Mouse (Mus musculus): Measurements from ENCODE around the gene Kctd20. TPM values are rescaled to one million over a fixed set of nuclear protein-coding genes. Genes with fewer than 3 reads are reported as not detected.

Kctd20 gene
- polyA plus RNA-seq, 1 experiment from 2014 or later: 83.7 TPM

Other genes starting within 250 kb of the Kctd20 start
- gene AC170998.1, start 225.9 kb upstream of the Kctd20 start, polyA plus RNA-seq (2014; fragmentation: Nextera tagmentation; extraction: Ambion mirVana): 2.7 and 3.3 TPM in 2 replicates
- 31.5 and 44.6 TPM in 2 replicates for gene Mapk13, start 182.7 kb upstream of the Kctd20 start, polyA plus RNA-seq (2014; fragmentation: Nextera tagmentation; extraction: Ambion mirVana)
- 10.2 and 16.2 TPM in 2 replicates for gene Brpf3, start 150.9 kb upstream of the Kctd20 start, polyA plus RNA-seq (2014; fragmentation: Nextera tagmentation; extraction: Ambion mirVana)
- not detected in 2 replicates for gene Pnpla1, start 93.5 kb upstream of the Kctd20 start, polyA plus RNA-seq (2014; fragmentation: Nextera tagmentation; extraction: Ambion mirVana)
- gene 4930539E08Rik, start 36.6 kb upstream of the Kctd20 start, polyA plus RNA-seq (2014; fragmentation: Nextera tagmentation; extraction: Ambion mirVana): 0.46 and 0.62 TPM in 2 replicates
- 0.28 TPM in 1 of 2 replicates, not detected in the other for gene Pxt1, start 8.1 kb upstream of the Kctd20 start, polyA plus RNA-seq (2014; fragmentation: Nextera tagmentation; extraction: Ambion mirVana)
- gene Stk38, start 56.0 kb downstream of the Kctd20 start, polyA plus RNA-seq (2014; fragmentation: Nextera tagmentation; extraction: Ambion mirVana): 65.5 and 101 TPM in 2 replicates
- gene Srsf3, start 80.7 kb downstream of the Kctd20 start, polyA plus RNA-seq (2014; fragmentation: Nextera tagmentation; extraction: Ambion mirVana): 691 and 760 TPM in 2 replicates
- 37.4 and 45.6 TPM in 2 replicates for gene Cdkn1a, start 139.0 kb downstream of the Kctd20 start, polyA plus RNA-seq (2014; fragmentation: Nextera tagmentation; extraction: Ambion mirVana)
- gene Rab44, start 162.2 kb downstream of the Kctd20 start, polyA plus RNA-seq (2014; fragmentation: Nextera tagmentation; extraction: Ambion mirVana): 0.39 TPM in 1 of 2 replicates, not detected in the other